Mouse (Mus musculus): ENCODE measurements at regions not wholly inside any gene's neighbourhood (a gene's known extent, or its start where the extent isn't known, plus 50 kb on each side); places are given as distances from the start of the nearest gene placed in this dataset.

GRCm38 (mm10) chr13:19897191-19897590 lies 73.1 kb upstream of the Gpr141 start:
- TF ChIP-seq CTCF (IDR thresholded peaks at IDR 0.05; ENCODE audit: borderline replicate concordance, insufficient read depth, low read depth, low read length) = no peak
- TF ChIP-seq POLR2A (IDR thresholded peaks at IDR 0.05; ENCODE audit: borderline replicate concordance, insufficient read depth, low read length) = no peak

All from cerebellum, adult 2 months (tissue).